Mouse (Mus musculus): ENCODE measurements at regions not wholly inside any gene's neighbourhood (a gene's known extent, or its start where the extent isn't known, plus 50 kb on each side); places are given as distances from the start of the nearest gene placed in this dataset.

GRCm38 (mm10) chr9:97224549-97224948, 113.6 kb upstream of the Slc25a36 start:
- no peak for TF ChIP-seq CTCF (conservative IDR thresholded peaks at IDR 0.05; ENCODE audit: low read length)
- no peak for TF ChIP-seq NANOG (IDR thresholded peaks at IDR 0.05; ENCODE audit: borderline replicate concordance, low read length)
- no peak for TF ChIP-seq POU5F1 (IDR thresholded peaks at IDR 0.05; ENCODE audit: borderline replicate concordance, low read length)

Measured in E14TG2a.4 (cell line).